Mouse (Mus musculus): ENCODE measurements around the gene Rfx8.

The Rfx8 gene

DNA sequence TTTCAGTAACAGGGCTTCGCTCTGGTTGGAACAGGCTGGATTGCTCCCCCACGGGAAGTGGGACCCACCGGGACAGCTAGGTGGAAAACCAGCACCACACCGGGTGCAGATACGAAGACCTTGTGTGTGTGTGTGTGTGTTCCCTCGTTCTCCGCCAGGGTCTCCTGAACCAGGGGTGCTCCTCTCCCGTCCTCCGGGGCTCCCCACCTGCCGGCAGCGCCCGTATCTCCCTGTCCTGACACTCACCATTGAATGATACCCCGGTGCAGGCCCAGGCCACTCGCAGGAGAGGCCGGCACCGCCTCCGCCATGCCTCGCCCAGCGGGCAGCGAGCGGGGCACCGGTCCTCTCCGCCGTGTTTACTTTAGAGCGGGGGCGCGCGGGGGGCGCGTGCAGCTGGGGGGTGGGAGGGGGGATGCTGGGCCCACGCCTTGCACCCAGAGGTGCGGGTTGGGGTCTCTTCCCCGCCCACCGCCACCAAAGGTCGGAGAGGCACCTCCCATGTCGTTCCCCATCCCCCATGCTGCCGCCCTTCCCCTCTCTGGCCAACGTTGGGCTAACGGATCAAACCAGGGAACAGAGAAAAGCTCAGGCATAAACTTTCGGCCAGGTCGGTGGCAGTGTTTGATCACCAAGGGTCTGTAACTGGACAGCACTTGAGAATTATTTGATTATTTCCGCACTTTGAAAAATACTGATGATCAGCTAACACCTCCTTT, at the start of gene Rfx8:
Gene Rfx8 (minus strand): TSS at position 366 of the 719 bp plus-strand sequence.
- in situ Hi-C loops (cut with MboI, MseI), result no loop called here

DNA sequence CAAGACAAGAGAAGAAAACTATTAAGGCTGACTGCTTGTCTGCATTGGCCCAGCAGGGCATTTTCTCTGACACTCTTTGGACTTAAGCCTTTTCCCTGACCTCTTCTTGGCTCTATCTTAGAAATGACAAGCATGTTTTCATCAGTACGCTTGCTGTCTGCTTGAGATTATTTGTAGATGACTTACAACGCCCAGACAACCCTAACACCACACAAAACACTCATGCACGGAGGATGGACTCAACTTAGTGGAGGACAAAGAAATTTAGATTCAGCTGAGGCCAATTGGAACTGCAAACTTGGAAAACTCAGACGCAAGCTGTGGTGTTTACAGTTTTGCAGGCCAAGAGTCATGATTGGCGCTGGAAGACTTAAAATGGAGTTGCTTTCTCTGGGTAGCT, 49.6 kb upstream of the Rfx8 start:
- in situ Hi-C loops (cut with MboI, MseI), result no loop called here

DNA sequence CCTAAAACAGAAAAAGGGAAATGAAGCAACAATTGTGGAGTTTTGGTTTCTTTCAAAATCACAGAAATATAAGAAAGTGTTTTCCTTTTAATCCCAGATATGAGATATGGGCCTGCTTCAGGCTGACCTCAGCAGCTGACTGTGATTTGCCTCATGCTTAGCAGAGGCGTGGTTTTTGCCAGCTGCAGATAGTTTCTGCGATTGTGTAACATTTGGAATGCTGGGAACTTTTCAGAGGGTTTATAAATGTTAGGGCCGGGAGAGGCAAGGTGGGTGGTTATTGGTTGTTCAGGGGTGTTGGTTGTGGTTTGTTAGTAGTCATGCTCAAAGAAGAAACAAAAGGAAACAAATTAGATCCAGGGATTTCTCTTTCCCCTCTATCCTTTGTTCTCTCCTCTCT, 47.2 kb upstream of the Rfx8 start:
- in situ Hi-C loops (cut with MboI, MseI), result no loop called here

DNA sequence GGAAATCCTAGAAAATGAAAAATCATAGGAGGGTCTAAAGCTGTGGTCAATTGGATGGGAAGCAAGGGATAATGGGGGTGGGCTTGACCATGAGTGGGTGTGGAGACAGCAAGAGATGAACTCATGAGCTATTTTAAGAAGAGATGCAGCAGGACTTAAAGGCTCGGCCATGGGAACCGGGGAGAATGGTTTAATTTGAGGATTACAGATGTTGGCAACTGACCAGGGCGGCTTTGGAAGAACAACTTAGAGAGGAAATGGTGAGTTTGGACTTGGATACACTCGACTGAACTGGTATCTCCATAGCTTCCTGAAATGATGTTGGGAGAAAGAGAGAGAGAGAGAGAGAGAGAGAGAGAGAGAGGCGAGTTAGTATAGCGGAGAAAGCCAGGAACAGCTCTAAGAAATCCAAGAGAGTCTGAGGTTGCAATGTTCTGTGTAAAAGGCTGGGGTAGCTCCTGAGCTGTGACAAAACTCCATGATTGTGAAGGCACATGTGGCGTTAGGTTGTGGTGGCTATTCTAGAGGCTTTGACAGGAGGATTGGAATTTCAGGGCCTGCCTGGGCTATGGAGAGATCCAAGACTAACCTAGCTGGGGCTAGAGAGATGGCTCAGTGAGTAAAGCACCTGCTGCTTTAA, 45.2 kb upstream of the Rfx8 start:
- in situ Hi-C loops (cut with MboI, MseI), result no loop called here

DNA sequence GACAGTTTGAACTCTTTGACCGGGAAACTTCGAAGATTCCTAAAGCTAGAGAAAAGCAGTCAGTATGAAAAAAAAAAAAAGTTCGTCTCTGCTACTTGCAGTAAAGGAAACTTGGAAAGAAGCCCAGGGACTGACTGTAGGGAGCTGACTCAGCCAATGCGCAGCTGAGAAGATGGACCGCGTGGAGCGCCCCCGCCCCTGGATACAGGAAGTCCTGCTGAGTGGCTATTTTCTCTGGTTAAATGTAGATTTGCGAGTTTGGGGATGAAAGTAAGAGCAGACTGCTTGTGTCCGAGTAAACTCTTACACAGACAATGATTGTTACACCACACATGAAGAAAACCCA, 41.2 kb upstream of the Rfx8 start:
- in situ Hi-C loops (cut with MboI, MseI), result no loop called here

DNA sequence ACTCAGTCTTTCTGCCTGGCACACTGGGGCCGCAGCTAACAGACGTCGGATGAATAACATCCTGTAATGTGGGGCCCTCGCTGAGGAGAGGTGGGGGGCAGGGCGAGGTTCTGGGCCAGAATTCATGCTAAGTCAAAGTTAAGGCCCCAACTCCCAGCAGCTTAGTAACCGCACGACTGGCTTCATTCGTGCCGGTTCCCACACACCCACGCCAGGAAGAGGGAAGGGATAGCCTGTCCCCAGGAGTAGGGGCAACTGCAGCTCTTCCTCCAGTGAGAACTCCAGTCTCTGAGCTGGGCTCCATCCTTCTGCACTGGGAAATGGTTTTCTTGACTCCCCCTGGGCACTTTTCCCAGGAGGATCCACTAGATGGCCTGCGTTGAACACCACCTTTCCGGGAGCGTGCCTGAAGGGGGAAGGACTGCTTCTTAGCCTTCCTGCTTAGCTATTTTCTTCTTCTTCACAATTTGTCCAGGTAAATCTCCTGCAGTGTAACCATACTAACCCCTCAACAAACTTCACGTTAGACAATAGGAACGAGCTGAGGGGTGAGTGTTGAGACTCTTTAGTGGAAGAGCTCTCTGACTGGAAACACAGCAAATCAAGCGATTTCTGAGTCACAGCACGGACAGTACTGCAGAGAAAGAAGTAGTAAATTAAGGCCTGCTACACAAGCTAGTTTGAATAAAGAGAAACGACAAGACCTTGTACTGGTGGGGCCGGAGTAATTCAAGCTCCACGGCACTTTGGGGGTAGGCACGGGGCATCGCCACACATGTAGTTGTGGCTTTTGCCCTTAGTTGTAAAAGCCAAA, 40.6 kb upstream of the Rfx8 start:
- in situ Hi-C loops (cut with MboI, MseI), result no loop called here

DNA sequence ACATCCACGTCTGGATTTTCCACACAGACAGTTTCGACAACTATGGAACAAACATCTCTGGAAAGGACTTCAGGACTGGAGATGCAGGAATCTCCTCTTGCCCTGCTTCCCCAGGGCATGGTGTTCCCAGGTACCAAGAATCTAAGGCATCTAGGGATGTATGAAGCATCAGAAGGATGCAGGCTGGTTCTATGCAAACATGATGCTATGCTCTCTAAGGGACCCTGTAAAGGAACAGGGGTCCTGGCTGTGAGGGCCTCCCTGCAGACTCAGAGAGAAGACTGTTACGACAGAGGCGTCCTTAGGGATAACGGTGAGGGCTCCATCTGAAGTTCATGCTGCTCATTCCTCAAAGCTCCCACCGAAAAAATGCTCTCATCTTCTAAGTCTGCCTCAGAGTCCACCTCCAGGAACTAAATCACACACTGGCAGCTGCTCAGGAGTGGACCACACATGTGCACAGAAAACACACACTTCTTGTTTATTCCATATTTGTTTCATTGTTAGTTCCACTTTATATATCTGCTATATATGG, 39.5 kb upstream of the Rfx8 start:
- in situ Hi-C loops (cut with MboI, MseI), result no loop called here

DNA sequence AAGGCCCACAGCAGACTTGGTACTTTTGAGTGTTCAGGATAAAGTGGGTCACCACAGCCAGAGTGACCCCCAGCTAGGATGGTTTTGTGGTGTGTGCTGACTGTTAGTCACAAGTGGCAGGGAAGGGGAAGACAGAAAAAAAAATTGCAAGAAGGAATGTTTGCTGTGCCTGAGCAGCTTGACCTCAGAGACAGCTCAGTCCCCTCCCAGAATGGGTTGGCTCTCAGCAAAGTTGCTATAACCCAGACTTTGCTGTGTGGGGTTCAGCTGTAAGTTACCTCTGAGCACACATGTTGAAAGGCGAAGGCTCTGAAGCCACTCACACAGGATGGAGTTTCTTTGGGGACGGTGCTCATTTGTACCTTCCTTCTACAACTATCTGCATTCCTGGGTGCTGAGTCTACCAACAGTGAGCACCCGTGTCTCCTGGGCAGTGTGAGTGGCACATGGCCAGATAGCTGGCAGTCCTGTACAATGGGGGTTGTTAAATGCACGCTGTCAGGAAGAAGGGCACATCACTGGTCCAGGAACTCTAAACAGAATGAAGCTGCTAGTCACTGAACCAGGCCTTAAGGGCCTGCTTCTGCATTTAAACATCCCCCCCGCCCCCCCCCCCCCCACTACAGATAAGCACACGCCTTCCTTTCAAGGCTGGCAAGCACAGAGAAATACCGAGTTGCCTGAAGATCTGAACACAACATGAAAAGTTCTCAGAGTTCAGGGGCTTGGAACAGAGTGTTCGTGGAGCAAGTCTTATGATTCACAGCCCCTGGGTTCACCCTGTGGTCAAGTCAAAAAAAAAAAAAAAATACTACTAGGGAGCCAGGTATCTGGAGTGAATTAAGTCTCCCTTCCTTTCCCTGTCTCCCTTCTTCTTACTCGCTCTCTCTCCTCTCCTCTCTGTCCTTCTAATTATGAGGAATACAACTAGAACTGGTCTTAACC, 38.7 kb upstream of the Rfx8 start:
- in situ Hi-C loops (cut with MboI, MseI), result no loop called here

DNA sequence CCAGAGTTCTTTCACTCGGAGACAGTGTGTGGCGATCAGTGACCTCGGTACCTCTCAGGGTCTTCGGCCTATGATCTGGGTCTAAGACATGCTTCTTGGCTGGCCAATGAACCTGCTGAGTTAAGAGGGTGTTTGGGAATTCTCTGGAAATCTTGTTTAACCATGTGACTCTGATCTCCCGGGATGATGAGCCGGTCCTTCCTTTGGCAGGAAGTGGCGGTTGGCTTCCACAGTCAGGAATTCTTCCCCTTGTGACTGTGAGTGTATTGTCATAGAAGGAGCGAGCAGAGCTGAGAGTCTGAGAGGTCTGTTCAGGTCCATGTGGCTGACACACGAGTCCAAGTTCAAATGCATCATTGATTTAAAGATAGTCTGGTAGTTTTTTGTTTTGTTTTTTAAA, 37.4 kb upstream of the Rfx8 start:
- in situ Hi-C loops (cut with MboI, MseI), result no loop called here

DNA sequence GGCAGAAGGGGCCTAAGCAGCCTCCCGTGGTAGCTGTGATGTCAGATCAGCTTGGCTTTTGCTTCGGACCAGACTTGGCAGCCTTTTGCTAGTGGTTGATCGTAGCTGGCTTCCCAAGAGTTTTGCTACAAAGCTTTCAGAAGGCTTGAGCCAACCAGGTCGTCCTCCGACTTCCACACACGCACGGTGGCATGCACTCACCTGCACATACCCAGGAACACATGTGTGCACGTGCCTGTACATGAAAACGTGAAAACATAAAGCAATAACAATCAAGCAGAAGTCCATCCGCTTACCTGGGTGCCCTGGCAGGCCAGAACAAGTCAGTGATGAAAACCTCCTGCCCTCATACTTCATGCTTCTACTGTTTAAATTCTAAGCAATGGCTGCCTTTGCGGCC, 36.2 kb upstream of the Rfx8 start:
- in situ Hi-C loops (cut with MboI, MseI), result no loop called here

DNA sequence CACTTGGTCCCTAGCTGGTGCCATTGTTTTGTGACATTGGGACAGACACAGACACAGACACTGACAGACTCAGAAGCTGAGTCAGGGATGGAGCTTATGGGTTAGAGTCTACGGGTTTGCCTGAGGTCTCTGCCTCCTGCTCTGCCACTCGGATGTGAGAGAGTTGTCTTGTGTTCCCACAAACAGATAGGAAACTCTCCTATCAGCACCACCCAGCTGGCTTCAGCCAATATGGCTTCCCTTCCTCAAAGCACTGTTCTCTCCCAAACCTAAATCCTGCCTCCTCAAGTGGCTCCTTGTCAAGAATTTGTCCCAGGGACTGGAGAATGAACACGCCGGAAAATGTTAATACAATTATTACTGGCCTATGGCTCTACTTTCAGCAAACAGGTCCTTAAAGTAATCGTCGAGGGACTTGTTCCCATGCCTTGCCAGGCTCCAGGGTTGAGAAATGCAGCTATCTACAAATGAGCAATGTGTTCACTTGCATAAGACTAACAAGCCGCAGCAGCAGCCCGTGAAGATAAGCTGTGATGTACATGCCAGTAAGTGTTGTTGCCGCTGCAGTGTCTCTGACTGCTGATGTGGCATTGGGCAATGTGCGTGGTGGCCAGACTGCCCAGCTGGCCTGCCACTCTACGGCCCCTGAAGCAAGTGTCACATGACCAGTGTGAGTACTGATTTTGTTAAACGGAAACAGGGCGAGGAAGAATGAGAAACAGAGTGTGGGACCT, 33.6 kb upstream of the Rfx8 start:
- in situ Hi-C loops (cut with MboI, MseI), result no loop called here

DNA sequence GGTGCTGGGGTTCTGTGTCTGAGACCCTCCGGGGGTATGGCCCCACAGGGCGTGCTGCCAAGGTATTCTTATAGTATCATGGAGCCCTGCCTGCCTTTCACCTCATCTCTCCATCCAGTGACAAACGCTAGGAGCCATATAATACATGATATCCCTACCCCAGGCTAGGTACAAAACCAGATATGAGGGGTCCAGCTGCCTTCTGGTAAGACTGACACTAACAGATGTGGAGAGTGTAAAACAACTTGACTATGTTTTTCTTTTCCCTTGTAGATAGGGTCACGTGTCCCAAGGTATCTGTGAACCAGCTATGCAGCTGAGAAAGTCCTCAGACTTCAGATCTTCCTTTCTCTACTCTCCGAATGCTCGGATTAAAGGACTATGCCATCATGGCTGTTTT, 30.7 kb upstream of the Rfx8 start:
- in situ Hi-C loops (cut with MboI, MseI), result no loop called here

DNA sequence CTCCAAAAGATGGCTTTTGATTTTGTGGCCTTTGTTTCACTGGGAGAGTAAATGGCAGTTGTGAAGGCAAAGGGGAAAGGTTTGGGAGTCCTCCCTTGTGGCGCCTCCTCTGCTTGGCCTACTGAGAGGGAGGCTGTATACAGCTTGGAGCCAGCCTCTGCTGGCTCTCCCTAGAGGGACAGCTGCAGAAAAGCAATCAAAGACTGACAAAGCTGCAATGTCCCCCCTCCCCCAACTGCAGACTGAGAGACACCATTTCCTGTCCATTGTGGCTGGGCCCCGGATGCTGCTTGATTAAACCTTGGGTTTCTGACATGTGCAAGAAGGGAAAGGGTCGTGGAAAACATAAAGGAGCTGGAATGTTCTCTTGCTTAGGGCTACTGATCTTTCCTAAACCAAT, 28.9 kb upstream of the Rfx8 start:
- in situ Hi-C loops (cut with MboI, MseI), result no loop called here

DNA sequence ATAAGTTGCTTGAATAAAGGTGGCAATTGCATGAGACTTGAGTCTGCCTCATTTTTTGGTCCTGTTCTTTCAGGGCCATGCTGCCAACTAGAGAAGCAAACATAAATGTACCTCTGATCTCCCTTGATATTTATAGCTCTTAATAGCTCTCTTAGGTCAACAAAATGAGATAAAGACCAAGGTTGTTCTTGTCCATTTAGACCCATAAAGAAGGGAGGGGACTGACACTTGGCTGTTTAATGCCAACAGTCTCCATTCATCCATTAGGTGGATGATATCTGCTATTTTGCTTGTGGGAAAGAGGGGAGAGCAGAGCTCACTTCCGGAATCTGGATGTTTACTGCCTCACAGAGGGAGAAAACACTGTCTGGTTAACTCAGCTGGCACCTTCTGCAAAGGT, 28.4 kb upstream of the Rfx8 start:
- in situ Hi-C loops (cut with MboI, MseI), result no loop called here

DNA sequence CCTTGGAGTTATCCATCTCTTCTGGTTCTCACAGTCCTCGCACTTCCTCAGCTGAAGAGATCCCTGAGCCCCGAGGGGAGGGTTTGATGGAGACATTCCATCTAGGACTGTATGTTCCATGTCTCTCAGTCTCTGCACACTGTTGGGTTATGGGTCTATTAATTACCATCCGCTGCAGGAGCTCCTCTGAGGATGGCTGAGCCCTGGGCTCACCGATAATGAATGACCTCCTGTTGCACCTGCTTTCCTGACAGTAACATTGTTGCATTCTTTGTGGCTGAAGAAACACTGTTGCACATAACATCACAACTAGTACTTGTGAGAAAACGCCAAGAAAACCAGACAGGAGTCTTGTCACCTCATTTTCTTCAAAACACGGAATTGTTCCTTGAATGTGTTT, 27.9 kb upstream of the Rfx8 start:
- in situ Hi-C loops (cut with MboI, MseI), result no loop called here

DNA sequence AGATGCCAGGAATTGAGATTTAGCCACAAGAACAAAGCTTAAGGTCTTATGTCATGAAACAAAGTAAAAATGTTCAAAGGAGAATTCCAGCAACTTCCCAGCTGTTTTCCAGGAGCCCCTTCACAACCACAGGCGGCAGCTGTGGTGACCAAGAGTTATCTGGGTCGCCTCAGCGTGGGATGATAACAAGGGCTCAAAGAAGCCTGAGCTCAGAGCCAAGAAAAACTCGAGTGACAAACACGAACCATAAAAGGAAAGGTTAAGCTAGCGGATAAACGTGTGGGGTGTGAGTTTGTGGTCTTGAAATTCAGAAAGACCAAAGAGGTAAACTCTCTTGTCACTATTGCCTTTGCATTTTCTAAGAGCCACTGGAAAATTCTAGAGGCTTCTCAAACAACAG, 25.7 kb upstream of the Rfx8 start:
- in situ Hi-C loops (cut with MboI, MseI), result no loop called here

DNA sequence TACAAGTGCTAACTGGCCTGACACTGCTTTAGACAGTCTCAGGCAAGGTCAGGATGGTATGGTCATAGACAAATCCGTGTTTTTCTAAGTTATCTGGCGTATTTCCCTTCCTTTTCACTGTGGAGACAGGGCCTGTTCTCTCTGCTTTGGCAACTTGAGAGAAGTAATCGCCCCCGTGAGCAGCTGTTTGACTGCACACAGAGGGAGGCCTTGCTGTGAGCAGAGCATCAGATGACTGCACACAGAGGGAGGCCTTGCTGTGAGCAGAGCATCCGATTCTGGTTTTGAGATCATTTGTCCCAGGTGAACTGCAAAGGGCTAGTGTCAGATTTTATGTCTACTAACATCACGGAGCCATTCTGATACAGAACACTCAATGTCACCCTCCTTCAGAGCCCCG, 20.2 kb upstream of the Rfx8 start:
- in situ Hi-C loops (cut with MboI, MseI), result no loop called here

DNA sequence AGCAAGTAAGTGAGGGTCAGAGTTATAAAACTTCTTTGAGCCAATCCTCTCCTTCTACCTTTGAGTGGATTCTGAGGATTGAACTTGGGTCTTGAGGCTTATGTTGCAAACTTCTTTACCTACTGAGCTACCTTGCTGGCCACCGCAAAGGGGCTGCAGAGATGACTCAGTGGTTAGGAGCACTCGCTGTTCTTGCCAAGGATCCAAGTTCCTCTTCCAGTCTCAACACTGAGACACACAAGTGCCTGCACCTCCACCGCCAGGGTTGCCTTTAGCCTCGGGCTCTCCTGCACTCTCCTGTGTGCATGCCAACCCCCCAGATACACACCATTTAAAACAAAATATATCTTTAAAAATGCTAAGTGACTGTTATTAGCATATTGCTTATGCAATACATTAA, 19.2 kb upstream of the Rfx8 start:
- in situ Hi-C loops (cut with MboI, MseI), result no loop called here

DNA sequence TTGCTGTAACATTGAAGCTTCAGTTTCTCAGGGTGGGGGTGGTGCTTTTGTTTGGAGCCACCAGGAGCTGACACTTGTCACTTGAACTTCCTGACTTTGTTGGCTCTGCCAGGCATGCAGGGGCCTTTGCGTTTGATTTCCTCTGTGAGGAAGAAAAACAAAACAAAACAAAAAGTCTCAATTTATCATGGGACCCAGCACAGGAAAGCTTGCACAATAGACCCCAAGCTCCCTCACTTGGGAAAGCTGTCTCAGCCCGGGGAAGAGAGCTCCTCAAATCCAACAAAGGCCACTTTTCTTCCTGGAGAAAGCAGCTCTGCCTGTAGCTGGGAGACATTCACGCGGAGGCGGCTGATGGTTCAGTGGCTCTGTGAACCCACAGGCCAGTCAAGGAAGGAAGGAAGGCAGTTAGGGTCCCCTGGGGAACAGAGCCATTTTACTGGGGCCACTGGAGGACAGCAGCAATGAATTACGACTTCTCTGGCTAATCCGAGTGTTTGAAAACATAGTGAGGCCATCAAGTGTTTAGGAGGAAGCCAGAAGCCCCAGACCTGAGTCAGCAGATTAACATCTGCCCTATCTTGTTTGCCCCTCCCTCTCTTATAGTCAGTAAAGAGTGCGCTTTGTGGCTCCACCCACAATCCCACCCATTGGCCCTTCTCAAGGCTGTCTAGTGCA, 15.3 kb upstream of the Rfx8 start:
- in situ Hi-C loops (cut with MboI, MseI), result no loop called here

DNA sequence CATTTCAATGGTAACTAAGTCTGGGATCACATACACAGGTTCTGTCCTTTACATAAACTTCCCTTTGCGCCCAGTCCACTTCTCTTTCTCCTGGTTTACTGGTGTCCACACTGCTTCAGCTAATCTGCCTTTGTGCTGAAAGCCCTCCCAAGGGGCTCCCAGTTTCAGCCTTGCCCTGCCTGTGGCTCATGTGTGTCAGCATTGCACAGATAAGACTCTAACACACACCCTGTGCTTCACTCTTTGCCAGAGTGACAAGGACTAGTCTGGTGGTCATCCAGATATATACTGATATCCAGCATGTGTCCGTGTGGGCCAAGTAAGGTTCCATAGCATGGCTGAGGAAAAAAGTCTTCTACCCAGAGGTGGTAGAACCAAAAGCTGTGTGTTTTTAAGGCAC, 14.7 kb upstream of the Rfx8 start:
- in situ Hi-C loops (cut with MboI, MseI), result no loop called here
